Mouse (Mus musculus): ENCODE results near the gene Derl3.

DNA sequence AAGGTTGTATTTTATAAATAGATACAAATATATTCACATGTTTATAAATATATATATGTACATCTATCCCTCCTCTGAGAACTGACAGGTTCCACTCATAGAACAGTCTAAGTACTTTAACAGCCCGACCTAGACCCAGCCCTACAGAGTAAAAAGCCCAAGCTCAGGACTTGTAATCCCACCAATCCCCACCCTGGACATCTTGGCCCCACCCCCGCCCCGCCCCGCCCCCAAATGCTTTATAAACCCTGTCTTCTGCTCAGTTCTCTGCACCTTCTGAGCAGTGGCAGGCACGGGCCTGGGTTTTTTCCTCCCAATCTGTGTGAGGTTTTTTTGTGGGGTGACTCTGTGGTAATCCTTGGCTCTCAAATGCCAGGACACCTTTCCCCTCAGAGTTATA is 39.1 kb upstream of the Derl3 start:
- TF ChIP-seq CTCF (IDR thresholded peaks at IDR 0.05; ENCODE audit: insufficient read depth, low read depth, low read length) (no peak), POLR2A (IDR thresholded peaks at IDR 0.05; ENCODE audit: insufficient read depth, low read depth, low read length) (no peak)

Measured in olfactory bulb, adult 2 months (tissue).